Mouse (Mus musculus) olfactory bulb, adult 2 months (tissue): Measurements from ENCODE around the gene Gm49393. TPM values are rescaled to one million over a fixed set of nuclear protein-coding genes. Genes with fewer than 3 reads are reported as not detected.
"Not testable (repeated sequence)": the region's sequence is repeated elsewhere in the genome, so short reads cannot be mapped to it uniquely, and the experiment has no call there.

Source experiments
- H3K27ac ChIP-seq: fragments of 200-500 bp; 2 replicates; pipeline ENCODE4 v1.5.1; 2012; ENCODE audit warnings: low read depth, low read length; ENCODE audit not compliant: insufficient read depth
- H3K4me1 ChIP-seq: fragments of 200-500 bp; 2 replicates; pipeline ENCODE4 v1.6.1; 2012; ENCODE audit warnings: low read length; ENCODE audit not compliant: control insufficient read depth, insufficient read depth
- H3K4me3 ChIP-seq: fragments of 200-500 bp; 2 replicates; pipeline ENCODE4 v1.5.1; 2012; ENCODE audit warnings: mild to moderate bottlenecking, low read depth, low read length, moderate library complexity; ENCODE audit not compliant: insufficient read depth
- CTCF ChIP-seq: fragments of 200-500 bp; IDR thresholded peaks from 2 replicates; pipeline ENCODE4 v1.5.1; 2012; ENCODE audit warnings: low read depth, mild to moderate bottlenecking, low read length, moderate library complexity; ENCODE audit not compliant: insufficient read depth
- POLR2A ChIP-seq: fragments of 200-500 bp; IDR thresholded peaks from 2 replicates; pipeline ENCODE4 v1.6.1; 2012; ENCODE audit warnings: mild to moderate bottlenecking, low read depth, low read length, moderate library complexity; ENCODE audit not compliant: insufficient read depth
- WGBS: fragments of 180-500 bp; shearing (Covaris S2); methylation state at CpG from one replicate; pipeline ENCODE4 v1.1.7; 2018; 5-methylcytosine and 5-hydroxymethylcytosine counted together
- polyA plus RNA-seq: library from polyadenylated mRNA; stranded (reverse); fragments of >200 nt; gene quantifications from 2 replicates; pipeline ENCODE4 v1.2.4, GENCODE M21; 2012; ENCODE audit warnings: low replicate concordance; ENCODE audit not compliant: missing spikeins, insufficient read depth, insufficient read length

Gm49393 gene
- polyA plus RNA-seq, result not detected in 2 replicates

DNA sequence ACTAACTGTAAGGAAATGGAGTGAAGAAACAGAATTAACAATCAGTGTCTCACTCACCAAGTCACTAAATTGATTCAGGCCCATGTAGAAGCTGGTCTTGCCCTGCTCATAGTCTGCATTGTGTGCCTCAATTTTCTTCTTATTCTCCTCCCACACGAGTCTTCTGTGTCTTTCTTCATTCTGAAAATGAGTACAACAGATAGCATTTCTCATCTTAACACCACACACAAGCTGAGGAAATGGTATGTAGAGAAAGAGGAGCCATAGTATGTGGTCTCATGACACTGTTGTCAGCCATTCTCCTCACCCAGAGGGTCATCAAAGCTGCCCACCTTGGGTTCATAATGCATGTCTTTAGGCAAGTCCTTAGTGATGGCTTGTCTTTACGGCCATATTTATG, at the start of gene Gm49393:
Gm49393 (minus strand) TSS at position 101 of the 400 bp plus-strand sequence.
- H3K27ac ChIP-seq, H3K4me1 ChIP-seq, H3K4me3 ChIP-seq: not testable (repeated sequence)
- 67% methylated on average over 2 of the region's 2 CpGs for WGBS

DNA sequence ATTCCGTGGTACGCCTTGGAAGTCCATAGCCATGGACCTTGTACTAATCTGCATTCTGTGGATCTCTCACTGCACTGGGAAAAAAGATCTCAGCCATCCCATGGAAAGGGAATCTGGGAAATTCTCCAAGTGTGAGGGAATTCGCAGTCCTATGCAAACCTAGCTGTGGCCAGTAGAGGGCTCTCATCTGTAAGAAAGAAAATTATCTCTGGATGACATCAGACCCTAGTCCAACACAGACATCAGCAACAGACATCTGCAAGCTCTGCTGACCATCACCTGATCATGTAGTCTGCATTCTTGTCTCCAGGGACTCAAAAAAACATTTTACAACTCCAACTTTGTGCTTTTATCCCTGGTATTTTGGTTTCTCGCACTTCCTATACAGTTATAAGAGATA, 36.9 kb upstream of the Gm49393 start:
- not testable (repeated sequence) for H3K4me1 ChIP-seq, H3K27ac ChIP-seq, H3K4me3 ChIP-seq
- WGBS, result 72% methylated on average over 4 of the region's 4 CpGs

DNA sequence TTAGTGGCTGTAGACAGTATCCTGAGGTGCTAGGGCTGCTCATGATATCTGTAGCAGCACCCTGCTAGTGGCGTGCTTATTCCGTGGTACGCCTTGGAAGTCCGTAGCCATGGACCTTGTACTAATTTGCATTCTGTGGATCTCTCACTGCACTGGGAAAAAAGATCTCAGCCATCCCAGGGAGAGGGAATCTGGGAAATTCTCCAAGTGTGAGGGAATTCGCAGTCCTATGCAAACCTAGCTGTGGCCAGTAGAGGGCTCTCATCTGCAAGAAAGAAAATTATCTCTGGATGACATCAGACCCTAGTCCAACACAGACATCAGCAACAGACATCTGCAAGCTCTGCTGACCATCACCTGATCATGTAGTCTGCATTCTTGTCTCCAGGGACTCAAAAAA, 28.6 kb upstream of the Gm49393 start:
- H3K4me3 ChIP-seq, H3K27ac ChIP-seq, H3K4me1 ChIP-seq: not testable (repeated sequence)
- WGBS, result 20% methylated on average over 5 of the region's 5 CpGs

DNA sequence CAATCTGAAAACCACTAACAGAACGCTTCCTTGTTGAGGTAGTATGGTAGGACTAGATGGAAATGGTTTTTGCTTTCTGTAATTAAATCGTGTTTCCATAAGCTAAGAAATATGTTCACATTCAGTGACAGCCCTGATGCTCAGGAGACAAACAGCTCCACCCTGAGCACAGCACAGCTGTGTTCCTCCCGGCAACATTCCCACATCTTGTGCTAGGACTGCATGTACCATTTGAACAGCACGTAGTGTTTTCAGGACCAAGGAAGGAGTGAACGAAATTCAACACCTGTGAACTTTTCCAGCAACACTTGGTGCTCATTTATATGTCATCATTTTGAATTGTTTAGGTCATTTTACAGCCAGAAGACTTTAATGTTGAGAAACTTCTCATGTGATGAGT, 26.3 kb upstream of the Gm49393 start:
- H3K4me3 ChIP-seq, result no peak overlapping the region
- WGBS, result 69% methylated on average over 5 of the region's 5 CpGs
- TF ChIP-seq POLR2A (no peak), CTCF (no peak)
- no peaks in the 10 kb centered on the region for H3K4me1 ChIP-seq
- no peak overlapping the region for H3K27ac ChIP-seq

DNA sequence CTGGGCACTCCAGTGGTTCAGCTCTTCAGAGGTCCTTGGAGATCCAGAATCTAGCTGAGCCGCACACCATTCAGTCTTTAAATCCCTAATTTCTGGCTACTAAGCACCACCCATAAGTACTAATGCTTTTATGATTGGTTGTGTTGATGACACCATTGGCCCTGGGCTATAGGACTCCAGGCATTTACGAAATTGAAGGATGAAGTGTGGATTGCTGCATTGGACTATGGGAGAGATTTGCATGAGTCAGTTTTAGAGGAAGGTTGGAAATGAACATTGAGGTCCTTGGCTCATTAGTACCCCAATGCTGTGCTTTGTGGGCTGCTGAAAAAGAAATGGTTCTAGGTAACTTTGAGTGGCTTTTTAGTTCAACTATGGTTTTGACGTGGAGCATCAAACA, 6.5 kb upstream of the Gm49393 start, which contains the start of gene Tpbpa:
Tpbpa (minus strand) TSS at position 101 of the 400 bp plus-strand sequence.
- not testable (repeated sequence) for H3K4me3 ChIP-seq, H3K27ac ChIP-seq, H3K4me1 ChIP-seq
- 77% methylated on average over 3 of the region's 3 CpGs for WGBS

DNA sequence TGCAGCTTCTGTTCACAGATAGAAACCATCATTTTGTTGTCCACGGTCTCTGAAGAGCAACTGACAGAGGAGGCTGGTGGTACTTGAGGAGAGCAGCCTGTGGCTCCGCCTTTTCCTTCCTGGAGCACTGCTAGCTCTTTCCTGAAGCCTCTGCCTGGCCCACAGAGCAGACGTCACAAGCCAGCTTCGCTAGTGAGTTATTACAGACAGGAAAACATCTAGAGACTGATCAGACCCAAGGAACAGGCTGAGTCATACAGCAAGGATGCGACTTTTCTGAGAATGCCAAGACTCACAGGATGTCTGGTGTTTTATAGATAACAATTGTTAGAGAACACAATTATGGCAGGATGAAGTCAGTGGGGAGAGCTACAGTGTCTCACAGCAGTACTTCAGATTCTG, 1.1 kb upstream of the Gm49393 start, which contains the start of the genes Gm49391 and Ctla2a:
Gm49391 (minus strand) TSS at position 72 of the 402 bp plus-strand sequence.
Ctla2a (minus strand) TSS at position 126 of the 402 bp plus-strand sequence.
- no peak for TF ChIP-seq CTCF
- no peak for TF ChIP-seq POLR2A
- H3K4me3 ChIP-seq, result no peak within 1 kb of the TSS
- no peak within 1 kb of the TSS for H3K27ac ChIP-seq
- 68% methylated on average over 5 of the region's 5 CpGs for WGBS
- H3K4me1 ChIP-seq, result no peaks in the 10 kb centered on the region

DNA sequence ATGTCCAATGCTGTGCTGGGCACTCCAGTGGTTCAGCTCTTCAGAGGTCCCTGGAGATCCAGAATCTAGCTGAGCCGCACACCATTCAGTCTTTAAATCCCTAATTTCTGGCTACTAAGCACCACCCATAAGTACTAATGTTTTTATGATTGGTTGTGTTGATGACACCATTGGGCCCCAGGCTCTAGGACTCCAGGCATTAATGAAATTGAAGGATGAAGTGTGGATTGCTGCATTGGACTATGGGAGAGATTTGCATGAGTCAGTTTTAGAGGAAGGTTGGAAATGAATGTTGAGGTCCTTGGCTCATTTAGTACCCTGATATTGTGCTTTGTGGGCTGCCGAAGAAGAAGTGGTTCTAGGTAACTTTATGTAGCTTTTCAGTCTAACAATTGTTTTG, 30.6 kb downstream of the Gm49393 start, which contains the start of gene Tpbpb:
Tpbpb (minus strand) TSS at position 101 of the 400 bp plus-strand sequence.
- WGBS, result 88% methylated on average over 2 of the region's 2 CpGs
- H3K4me1 ChIP-seq, H3K4me3 ChIP-seq, H3K27ac ChIP-seq: not testable (repeated sequence)

DNA sequence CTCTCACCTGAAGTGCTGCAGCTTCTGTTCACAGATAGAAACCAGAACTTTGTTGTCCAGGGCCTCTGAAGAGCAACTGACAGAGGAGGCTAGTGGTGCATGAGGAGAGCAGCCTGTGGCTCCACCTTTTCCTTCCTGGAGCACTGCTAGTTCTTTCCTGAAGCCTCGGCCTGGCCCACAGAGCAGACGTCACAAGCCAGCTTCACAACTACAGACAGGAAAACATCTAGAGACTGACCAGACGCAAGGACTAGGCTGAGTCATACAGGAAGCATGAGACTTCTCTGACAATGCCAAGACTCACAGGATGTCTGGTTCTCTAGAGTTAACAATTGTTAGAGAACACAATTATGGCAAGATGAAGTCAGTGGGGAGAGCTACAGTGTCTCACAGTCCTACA, 38.1 kb downstream of the Gm49393 start, which contains the start of gene Ctla2b:
Ctla2b (minus strand) TSS at position 120 of the 400 bp plus-strand sequence.
- no peak within 1 kb of the TSS for H3K4me3 ChIP-seq
- H3K4me1 ChIP-seq, result no peaks in the 10 kb centered on the region
- 86% methylated on average over 3 of the region's 3 CpGs for WGBS
- no peak within 1 kb of the TSS for H3K27ac ChIP-seq
- TF ChIP-seq POLR2A (no peak), CTCF (no peak)

DNA sequence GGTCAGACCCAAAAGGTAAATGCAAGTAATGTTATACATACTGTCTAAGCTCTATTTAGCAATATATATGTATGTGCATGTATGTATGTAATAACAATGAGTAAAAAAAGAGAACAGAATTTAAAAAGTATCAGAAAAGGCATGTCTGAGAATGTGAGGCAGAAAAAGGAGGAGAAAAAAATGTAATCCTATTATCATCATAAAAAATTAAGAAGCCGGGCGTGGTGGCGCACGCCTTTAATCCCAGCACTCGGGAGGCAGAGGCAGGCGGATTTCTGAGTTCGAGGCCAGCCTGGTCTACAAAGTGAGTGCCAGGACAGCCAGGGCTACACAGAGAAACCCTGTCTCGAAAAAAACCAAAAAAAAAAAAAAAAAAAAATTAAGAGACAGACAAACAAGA, 38.6 kb downstream of the Gm49393 start, which contains the start of gene Gm49392:
Gm49392 (minus strand) TSS at position 101 of the 400 bp plus-strand sequence.
- not testable (repeated sequence) for H3K4me1 ChIP-seq, H3K27ac ChIP-seq, H3K4me3 ChIP-seq
- 82% methylated on average over 8 of the region's 8 CpGs for WGBS

DNA sequence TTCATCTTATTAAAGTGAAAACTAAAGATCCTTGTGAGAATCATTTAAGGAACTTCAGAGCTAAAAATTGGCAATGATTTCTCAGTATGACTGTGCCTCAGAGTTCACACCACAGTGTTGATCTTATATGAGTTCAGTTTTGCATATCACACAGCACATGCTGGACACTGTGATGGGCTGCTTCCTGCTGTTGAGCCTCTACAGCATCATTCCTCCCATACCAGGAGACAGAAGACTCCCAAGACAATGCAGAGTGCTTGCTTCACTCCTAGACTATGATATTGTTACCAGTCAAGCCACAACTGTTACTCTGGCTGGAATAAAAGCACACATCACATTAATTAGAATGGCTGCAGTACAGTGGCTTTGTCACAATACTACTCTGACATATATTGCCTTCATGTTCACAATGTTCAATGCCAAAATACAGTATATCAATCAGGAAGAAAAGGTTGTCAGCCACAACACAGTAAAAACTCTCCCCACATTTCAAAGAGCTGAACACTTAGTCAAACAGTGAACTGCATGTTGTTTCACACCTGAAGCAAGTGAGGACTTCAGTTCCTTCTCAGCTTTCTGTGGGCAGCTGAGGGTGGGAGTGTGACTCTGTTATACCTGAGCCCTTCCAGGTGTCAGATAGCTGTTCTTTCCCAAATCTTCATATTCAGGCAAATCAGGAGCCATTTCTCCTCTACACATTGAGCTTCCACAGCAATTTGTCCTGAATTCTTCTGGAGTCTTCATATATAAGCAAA, 39.8 kb downstream of the Gm49393 start:
- H3K4me1 ChIP-seq, result no peaks in the 10 kb centered on the region
- H3K27ac ChIP-seq, result no peak overlapping the region
- H3K4me3 ChIP-seq, result no peak overlapping the region
- TF ChIP-seq CTCF, result no peak
- TF ChIP-seq POLR2A, result no peak
